Mouse (Mus musculus) erythroblast, embryonic 14.5 days (primary cell): Measurements from ENCODE around the gene Akt1s1. TPM values are rescaled to one million over a fixed set of nuclear protein-coding genes. Genes with fewer than 3 reads are reported as not detected.
A peak's percentile ranks its signal among the peaks of the same experiment; 100 is the strongest.

Experiments used
- H3K27me3 ChIP-seq: 2 replicates; pipeline ENCODE4 v1.6.1; 2012; ENCODE audit warnings: inconsistent platforms; ENCODE audit not compliant: control insufficient read depth
- H3K36me3 ChIP-seq: 2 replicates; pipeline ENCODE4 v1.6.1; 2012; ENCODE audit warnings: mild to moderate bottlenecking, inconsistent platforms; ENCODE audit not compliant: control insufficient read depth
- H3K4me1 ChIP-seq: 2 replicates; pipeline ENCODE4 v1.6.1; 2012; ENCODE audit warnings: inconsistent platforms; ENCODE audit not compliant: control insufficient read depth
- H3K4me3 ChIP-seq: replicated peaks from 2 replicates; pipeline ENCODE3; 2012; ENCODE audit warnings: moderate library complexity, mild to moderate bottlenecking, inconsistent platforms
- H3K9me3 ChIP-seq: 2 replicates; pipeline ENCODE4 v1.6.1; 2012; ENCODE audit warnings: low read length, inconsistent platforms, mixed read lengths; ENCODE audit not compliant: control insufficient read depth
- GATA1 ChIP-seq: IDR thresholded peaks from 2 replicates; pipeline ENCODE4 v1.6.1; 2012; ENCODE audit warnings: low read length, inconsistent platforms, mixed read lengths
- TAL1 ChIP-seq: IDR thresholded peaks from 3 replicates; pipeline ENCODE4 v1.6.1; 2012; ENCODE audit warnings: low read length, inconsistent platforms, mixed read lengths
- polyA plus RNA-seq: library from polyadenylated mRNA; stranded (reverse); fragments of >175 nt; gene quantifications from 2 replicates; pipeline ENCODE4 v1.2.3, GENCODE M21; 2012

Akt1s1 gene
- polyA plus RNA-seq, 1 experiment: 33.5 TPM

DNA sequence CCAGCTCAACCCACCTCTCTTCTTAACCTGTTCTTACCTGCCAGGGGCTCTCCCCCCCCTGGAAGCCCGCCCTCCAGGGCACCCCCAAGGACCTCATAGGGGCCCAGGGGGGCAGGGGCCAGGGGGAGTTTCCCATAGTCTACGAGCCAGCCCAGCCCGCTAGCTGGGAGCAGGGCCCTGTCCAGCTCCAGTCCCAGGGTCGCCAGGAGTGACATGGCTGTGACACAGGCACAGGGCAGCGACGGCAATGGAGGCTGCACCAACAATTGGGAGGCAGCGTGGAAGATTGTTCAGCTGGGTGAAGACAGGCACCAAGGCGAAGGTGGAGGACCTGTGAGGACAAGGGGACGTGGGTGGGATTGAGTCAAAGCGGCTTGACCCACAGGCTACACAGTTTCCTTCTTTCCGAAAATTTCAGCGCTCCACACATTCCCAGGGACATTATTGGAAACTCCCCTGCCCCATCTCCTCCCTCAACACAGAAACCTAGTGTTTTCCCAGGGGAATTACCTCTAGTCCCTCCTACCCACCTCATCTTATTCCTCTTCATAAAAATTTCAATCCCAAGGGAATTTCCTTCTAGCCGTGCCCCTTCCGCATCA, 33.7 kb upstream of the Akt1s1 start:
- TF ChIP-seq TAL1: no peak
- TF ChIP-seq GATA1: no peak
- peaks cover 62% of the 10 kb centered on the region for H3K4me1 ChIP-seq
- peak overlapping the region; percentile 95 for H3K4me3 ChIP-seq
- peaks cover 61% of the 10 kb centered on the region for H3K36me3 ChIP-seq
- H3K9me3 ChIP-seq: no peaks in the 10 kb centered on the region
- no peaks in the 10 kb centered on the region for H3K27me3 ChIP-seq

GRCm38 (mm10) chr7:44815721-44816469, 32.9 kb upstream of the Akt1s1 start, which contains the start of the genes Nup62 and Il4i1:
Nup62 (plus strand) TSS chr7:44816088.
Il4i1 (plus strand) TSS chr7:44816387.
- TF ChIP-seq GATA1 (no peak), TAL1 (no peak)
- peak within 1 kb of the TSS; percentile 95 for H3K4me3 ChIP-seq
- H3K27me3 ChIP-seq: no peaks in the 10 kb centered on the region
- H3K9me3 ChIP-seq: no peaks in the 10 kb centered on the region
- H3K4me1 ChIP-seq: peaks cover 70% of the 10 kb centered on the region
- peaks cover 69% of the 10 kb centered on the region for H3K36me3 ChIP-seq

- peak within 1 kb of the TSS; percentile 95 for H3K4me3 ChIP-seq
- no peak for TF ChIP-seq TAL1
- 0 out of 2 replicates have a peak, but pooled peaks have one; percentile 9 for TF ChIP-seq GATA1
- peaks cover 73% of the 10 kb centered on the region for H3K4me1 ChIP-seq
- H3K27me3 ChIP-seq: no peaks in the 10 kb centered on the region
- peaks cover 69% of the 10 kb centered on the region for H3K36me3 ChIP-seq
- H3K9me3 ChIP-seq: no peaks in the 10 kb centered on the region
Observed at GRCm38 (mm10) chr7:44816470-44817021, 32.2 kb upstream of the Akt1s1 start, which contains the start of gene Atf5. Atf5 (minus strand) TSS chr7:44816658.

DNA sequence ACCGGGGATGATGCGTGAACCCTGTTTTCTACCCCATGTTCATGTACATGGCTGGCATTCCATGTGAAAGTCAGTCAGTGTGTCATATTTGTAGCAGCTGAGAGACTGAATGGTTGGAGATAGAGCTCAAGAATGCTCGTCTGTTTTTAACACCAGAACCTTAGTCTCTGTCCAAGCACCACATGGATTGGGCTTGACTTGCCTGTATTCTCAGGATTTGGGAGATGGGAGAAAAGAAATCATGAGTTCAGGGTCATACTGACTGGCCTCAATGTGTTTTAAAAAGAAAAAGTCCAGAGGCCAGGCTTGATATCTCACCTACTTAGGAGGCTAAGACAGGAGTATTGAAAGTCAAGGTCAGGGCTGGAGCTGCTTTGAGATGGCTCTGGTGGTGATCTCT, 31.4 kb upstream of the Akt1s1 start:
- peak overlapping the region; percentile 95 for H3K4me3 ChIP-seq
- TF ChIP-seq GATA1: no peak
- TF ChIP-seq TAL1: no peak
- peaks cover 68% of the 10 kb centered on the region for H3K36me3 ChIP-seq
- H3K27me3 ChIP-seq: no peaks in the 10 kb centered on the region
- peaks cover 76% of the 10 kb centered on the region for H3K4me1 ChIP-seq
- no peaks in the 10 kb centered on the region for H3K9me3 ChIP-seq

DNA sequence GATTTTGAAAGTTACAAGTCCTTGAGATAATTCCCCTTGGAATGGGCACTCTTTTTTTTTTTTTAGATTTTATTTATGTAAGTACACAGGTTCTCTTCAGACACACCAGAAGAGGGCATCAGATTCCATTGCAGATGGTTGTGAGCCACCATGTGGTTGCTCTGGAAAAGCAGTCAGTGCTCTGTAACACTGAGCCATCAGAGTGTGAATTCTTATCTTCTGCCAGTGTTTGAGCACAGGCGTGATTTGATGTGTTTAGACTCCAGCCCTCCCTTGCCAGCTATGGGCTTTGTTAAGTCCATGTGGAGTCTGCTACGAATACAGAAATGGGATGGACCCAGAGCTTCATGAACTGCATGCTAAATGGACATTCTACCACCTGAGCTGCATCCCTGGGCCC, 30.6 kb upstream of the Akt1s1 start:
- H3K27me3 ChIP-seq: no peaks in the 10 kb centered on the region
- no peak for TF ChIP-seq TAL1
- TF ChIP-seq GATA1: 0 out of 2 replicates have a peak, but pooled peaks have one; percentile 7
- peaks cover 80% of the 10 kb centered on the region for H3K4me1 ChIP-seq
- H3K9me3 ChIP-seq: no peaks in the 10 kb centered on the region
- H3K4me3 ChIP-seq: peak overlapping the region; percentile 95
- H3K36me3 ChIP-seq: peaks cover 68% of the 10 kb centered on the region

DNA sequence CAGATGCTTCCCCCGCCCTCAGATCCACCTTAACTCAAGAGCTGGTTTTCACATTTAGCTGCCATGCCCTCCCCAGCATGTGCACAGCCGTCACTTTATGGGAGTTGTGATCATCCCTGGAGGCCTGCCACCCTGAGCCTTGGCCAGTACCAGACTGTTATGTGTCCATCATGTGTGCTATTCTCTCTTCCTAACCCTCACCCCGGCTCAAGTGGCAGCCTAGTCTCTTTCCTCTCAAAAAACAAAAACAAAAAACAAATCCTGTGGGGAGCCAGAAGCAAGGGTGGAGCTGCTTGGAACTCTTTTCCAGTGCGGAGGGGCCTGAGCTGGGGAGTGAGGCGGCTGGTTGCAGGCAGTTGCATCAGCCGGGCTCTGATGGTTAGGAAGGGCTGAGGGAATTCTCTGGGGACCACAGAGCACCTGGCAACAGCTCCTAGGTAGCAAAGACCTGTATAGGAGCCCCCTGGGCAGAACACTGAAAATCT, 30.0 kb upstream of the Akt1s1 start:
- no peaks in the 10 kb centered on the region for H3K27me3 ChIP-seq
- H3K4me3 ChIP-seq: peak overlapping the region; percentile 95
- H3K36me3 ChIP-seq: peaks cover 70% of the 10 kb centered on the region
- H3K4me1 ChIP-seq: peaks cover 87% of the 10 kb centered on the region
- no peaks in the 10 kb centered on the region for H3K9me3 ChIP-seq
- no peak for TF ChIP-seq TAL1

DNA sequence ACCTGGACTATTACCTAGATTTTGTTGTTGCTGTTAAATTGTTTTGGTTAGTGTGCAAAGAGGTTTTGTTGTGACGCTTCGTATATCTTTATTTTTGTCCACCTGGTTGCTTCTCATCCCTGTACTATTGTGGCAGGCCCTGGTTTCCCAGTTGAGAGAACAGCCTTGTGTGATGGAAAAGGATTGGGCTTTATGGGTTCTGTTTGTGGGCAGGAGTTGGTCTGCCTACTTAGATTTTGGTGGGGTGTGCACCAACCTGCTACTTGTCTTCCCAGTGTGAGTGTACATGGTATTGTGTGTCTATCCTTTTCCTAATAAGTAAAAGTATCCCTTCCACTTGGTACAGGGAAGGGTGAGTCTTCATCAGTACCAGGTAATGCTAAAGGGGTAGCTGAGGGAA, 29.4 kb upstream of the Akt1s1 start:
- Histone ChIP-seq H3K4me3 (peak overlapping the region; percentile 95), H3K36me3 (peaks cover 68% of the 10 kb centered on the region), H3K27me3 (no peaks in the 10 kb centered on the region), H3K4me1 (peaks cover 88% of the 10 kb centered on the region), H3K9me3 (no peaks in the 10 kb centered on the region)
- no peak for TF ChIP-seq GATA1
- TF ChIP-seq TAL1: no peak

GRCm38 (mm10) chr7:44819863-44820262, 28.9 kb upstream of the Akt1s1 start:
- H3K4me1 ChIP-seq: peaks cover 88% of the 10 kb centered on the region
- TF ChIP-seq GATA1 (no peak), TAL1 (no peak)
- peaks cover 69% of the 10 kb centered on the region for H3K36me3 ChIP-seq
- H3K4me3 ChIP-seq: no peak overlapping the region
- H3K9me3 ChIP-seq: no peaks in the 10 kb centered on the region
- no peaks in the 10 kb centered on the region for H3K27me3 ChIP-seq

DNA sequence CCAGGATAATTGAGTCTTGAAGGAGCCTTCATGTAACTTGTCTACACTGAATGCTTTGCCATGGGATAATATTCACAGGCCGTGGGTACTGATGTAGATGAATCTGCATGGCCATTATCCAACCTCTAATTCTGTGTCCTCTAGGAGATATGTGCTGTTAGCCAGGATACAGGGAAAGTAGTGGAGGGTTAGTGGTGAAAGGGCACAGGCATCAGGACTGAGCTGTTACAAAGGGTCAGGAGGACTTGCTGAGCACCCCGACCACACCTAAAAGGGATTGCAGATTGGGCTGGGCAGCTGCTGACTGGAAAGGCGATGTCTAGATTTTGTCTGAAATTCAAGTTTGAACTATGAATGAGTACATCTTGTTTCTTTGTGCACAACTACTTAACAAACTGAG, 28.3 kb upstream of the Akt1s1 start:
- no peak overlapping the region for H3K4me3 ChIP-seq
- TF ChIP-seq GATA1 (no peak), TAL1 (no peak)
- H3K4me1 ChIP-seq: peaks cover 87% of the 10 kb centered on the region
- no peaks in the 10 kb centered on the region for H3K9me3 ChIP-seq
- no peaks in the 10 kb centered on the region for H3K27me3 ChIP-seq
- H3K36me3 ChIP-seq: peaks cover 74% of the 10 kb centered on the region
